Mouse (Mus musculus) thymus, postnatal 10 days (tissue): ENCODE data around the gene Ebi3.
A peak's percentile ranks its signal among the peaks of the same experiment; 100 is the strongest.

ENCODE experiments used
- DNase-seq, 2 experiments: peaks; one replicate each; pipeline ENCODE4 v3.0.0; 2021; ENCODE audit warnings: low spot score in 2 of 2

Ebi3 gene

DNA sequence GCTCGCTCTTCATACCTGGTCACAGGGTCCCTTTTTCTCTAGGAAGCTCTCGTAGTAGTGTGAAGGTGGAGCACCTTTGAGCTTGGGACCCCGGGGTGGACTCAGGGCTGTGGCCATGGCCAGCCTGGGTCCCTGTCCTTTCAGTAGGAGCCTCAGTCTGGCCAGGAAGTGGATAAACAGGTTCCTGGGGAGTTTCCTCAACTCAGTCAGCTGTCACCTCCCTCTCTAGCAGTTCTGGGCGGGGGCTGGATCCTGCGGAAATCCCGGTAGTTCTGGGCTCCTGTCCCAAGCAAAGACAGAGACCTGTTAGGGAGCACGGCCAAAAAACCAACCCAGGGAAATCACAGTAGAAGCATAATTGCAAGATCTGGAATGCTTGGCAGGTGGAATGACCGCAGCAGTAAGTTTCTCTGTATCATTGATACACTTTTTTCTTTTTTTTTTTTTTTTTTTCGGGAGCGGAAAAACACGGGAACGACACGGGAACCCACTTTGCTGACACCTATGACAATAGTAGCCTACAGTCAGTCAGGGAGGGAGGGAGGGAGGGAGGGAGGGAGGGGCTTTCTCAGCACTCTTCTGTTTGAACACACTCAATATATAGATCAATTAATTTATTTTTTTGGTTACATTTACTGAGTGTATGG is 53.1 kb downstream of the Ebi3 start, which contains the start of the genes Stap2 and Mpnd:
Gene Stap2 (minus strand): TSS at position 170 of the 647 bp plus-strand sequence.
Gene Mpnd (plus strand): TSS at position 297 of the 647 bp plus-strand sequence.
- DNase-seq: peak in 1 of 2 experiments; percentile 49
